Mouse (Mus musculus): ENCODE results near the gene Atxn2. TPM values are rescaled to one million over a fixed set of nuclear protein-coding genes. Genes with fewer than 3 reads are reported as not detected.

Atxn2 gene
- polyA plus RNA-seq, 1 experiment, result not detected

DNA sequence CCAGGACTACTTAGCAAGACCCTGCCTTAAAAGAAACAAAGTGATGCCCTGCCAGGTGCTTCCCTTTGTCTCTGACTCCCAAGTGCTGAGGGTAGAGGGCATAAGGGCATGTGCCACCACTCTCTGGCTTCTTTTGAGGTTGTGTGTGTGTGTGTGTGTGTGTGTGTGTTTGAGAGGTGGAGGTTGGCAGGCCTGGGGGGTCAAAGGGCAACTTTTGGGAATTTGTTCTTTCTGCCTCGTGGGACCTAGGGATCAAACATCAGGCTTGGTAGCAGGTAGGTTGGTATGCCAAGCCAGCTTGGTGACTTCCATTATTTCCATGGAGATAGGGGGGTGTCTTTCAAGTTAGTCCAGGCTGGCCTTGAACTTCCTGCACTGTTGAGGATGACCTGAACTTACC, 7.8 kb upstream of the Atxn2 start:
- no peak for TF ChIP-seq CTCF (IDR thresholded peaks at IDR 0.05; ENCODE audit: insufficient read depth, low read depth, low read length)
- TF ChIP-seq POLR2A (IDR thresholded peaks at IDR 0.05; ENCODE audit: insufficient read depth, low read depth, low read length), result no peak
- no peak overlapping the region for H3K4me3 ChIP-seq (ENCODE audit: insufficient read depth, low read depth, low read length)
- H3K4me1 ChIP-seq (ENCODE audit: control insufficient read depth, insufficient read depth, low read length), result peaks cover 16% of the 10 kb centered on the region
- 78% methylated on average over 1 of the region's 1 CpGs for WGBS
- H3K27ac ChIP-seq (ENCODE audit: insufficient read depth, low read depth, low read length), result no peak overlapping the region

DNA sequence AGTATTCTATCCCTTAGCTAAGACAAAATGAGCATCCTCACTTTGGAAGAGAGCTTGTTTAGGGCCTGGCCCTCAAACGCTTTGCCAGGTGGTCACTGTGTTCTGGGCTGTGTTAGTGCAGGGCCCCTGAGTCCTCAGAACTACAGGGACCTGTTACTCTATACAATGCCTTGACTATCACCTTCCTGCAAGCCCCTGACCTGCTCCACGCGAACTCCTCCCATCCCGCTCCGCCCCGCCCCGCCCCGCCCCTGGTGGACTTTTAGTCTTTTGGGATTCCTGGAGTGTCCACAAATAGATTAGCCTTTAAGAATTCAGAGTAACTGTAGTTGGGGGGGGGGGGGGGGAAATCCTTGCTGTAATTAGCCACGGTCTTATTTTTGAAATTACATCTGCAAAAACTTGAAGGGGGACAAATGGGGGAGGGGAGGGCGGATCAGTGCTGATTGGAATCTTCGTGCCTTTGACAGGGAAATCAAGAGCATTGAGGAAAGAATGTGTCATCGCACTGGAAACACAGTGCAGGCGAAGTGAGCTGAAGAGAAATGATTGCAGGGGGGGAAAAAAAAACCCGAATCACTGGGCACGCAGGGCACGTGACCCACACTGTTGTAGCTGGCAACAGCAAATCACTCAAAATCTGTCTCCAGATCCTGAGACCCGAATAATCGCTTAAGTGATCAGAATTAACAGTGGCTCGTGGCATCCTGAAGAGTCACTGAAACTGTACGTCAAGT, 6.5 kb upstream of the Atxn2 start:
- Histone ChIP-seq H3K4me1 (ENCODE audit: control insufficient read depth, insufficient read depth, low read length) (peaks cover 16% of the 10 kb centered on the region), H3K27ac (ENCODE audit: insufficient read depth, low read depth, low read length) (no peak overlapping the region), H3K4me3 (ENCODE audit: insufficient read depth, low read depth, low read length) (no peak overlapping the region)
- 7% methylated on average over 20 of the region's 20 CpGs for WGBS
- no peak for TF ChIP-seq CTCF (IDR thresholded peaks at IDR 0.05; ENCODE audit: insufficient read depth, low read depth, low read length)
- no peak for TF ChIP-seq POLR2A (IDR thresholded peaks at IDR 0.05; ENCODE audit: insufficient read depth, low read depth, low read length)

GRCm38 (mm10) chr5:121710402-121710801, 735 bp upstream of the Atxn2 start:
- no peak for TF ChIP-seq CTCF (IDR thresholded peaks at IDR 0.05; ENCODE audit: insufficient read depth, low read depth, low read length)
- Histone ChIP-seq H3K27ac (ENCODE audit: insufficient read depth, low read depth, low read length) (no peak overlapping the region), H3K4me1 (ENCODE audit: control insufficient read depth, insufficient read depth, low read length) (peaks cover 9% of the 10 kb centered on the region), H3K4me3 (ENCODE audit: insufficient read depth, low read depth, low read length) (no peak overlapping the region)
- 47% methylated on average over 2 of the region's 2 CpGs for WGBS

- WGBS, result 1% methylated on average over 12 of the region's 12 CpGs
Measured at GRCm38 (mm10) chr5:121710851-121711173, 325 bp upstream of the Atxn2 start.

DNA sequence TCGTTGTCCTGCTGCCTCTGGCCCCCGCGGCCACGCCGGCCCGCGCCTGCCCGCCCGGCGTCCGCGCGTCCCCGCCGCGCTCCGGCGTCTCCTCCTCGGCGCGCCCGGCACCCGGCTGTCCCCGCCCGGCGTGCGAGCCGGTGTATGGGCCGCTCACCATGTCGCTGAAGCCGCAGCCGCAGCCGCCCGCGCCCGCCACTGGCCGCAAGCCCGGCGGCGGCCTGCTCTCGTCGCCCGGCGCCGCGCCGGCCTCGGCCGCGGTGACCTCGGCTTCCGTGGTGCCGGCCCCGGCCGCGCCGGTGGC, 743 bp downstream of the Atxn2 start:
- WGBS, result 11% methylated on average over 57 of the region's 57 CpGs
- H3K27ac ChIP-seq (ENCODE audit: insufficient read depth, low read depth, low read length), result peak overlapping the region; percentile 72
- peak overlapping the region; percentile 91 for H3K4me3 ChIP-seq (ENCODE audit: insufficient read depth, low read depth, low read length)
- peaks cover 16% of the 10 kb centered on the region for H3K4me1 ChIP-seq (ENCODE audit: control insufficient read depth, insufficient read depth, low read length)
- TF ChIP-seq POLR2A (IDR thresholded peaks at IDR 0.05; ENCODE audit: insufficient read depth, low read depth, low read length) (no peak), CTCF (IDR thresholded peaks at IDR 0.05; ENCODE audit: insufficient read depth, low read depth, low read length) (no peak)

More at GRCm38 (mm10) chr5:121710851-121711173, 325 bp upstream of the Atxn2 start:
- Histone ChIP-seq H3K27ac (ENCODE audit: insufficient read depth, low read depth, low read length) (peak overlapping the region; percentile 87), H3K4me1 (ENCODE audit: control insufficient read depth, insufficient read depth, low read length) (peaks cover 12% of the 10 kb centered on the region), H3K4me3 (ENCODE audit: insufficient read depth, low read depth, low read length) (peak overlapping the region; percentile 91)
- no peak for TF ChIP-seq POLR2A (IDR thresholded peaks at IDR 0.05; ENCODE audit: insufficient read depth, low read depth, low read length)
- no peak for TF ChIP-seq CTCF (IDR thresholded peaks at IDR 0.05; ENCODE audit: insufficient read depth, low read depth, low read length)

- Histone ChIP-seq H3K4me3 (ENCODE audit: insufficient read depth, low read depth, low read length) (peak overlapping the region; percentile 91), H3K4me1 (ENCODE audit: control insufficient read depth, insufficient read depth, low read length) (peaks cover 16% of the 10 kb centered on the region), H3K27ac (ENCODE audit: insufficient read depth, low read depth, low read length) (peak overlapping the region; percentile 72; the same call in 1 of the 2 replicates)
- WGBS, result 3% methylated on average over 65 of the region's 66 CpGs
- TF ChIP-seq CTCF (IDR thresholded peaks at IDR 0.05; ENCODE audit: insufficient read depth, low read depth, low read length), result no peak
- no peak for TF ChIP-seq POLR2A (IDR thresholded peaks at IDR 0.05; ENCODE audit: insufficient read depth, low read depth, low read length)
Measured at GRCm38 (mm10) chr5:121712232-121712933, 1.2 kb downstream of the Atxn2 start.

GRCm38 (mm10) chr5:121712934-121713538, 1.9 kb downstream of the Atxn2 start:
- TF ChIP-seq CTCF (IDR thresholded peaks at IDR 0.05; ENCODE audit: insufficient read depth, low read depth, low read length), result no peak
- TF ChIP-seq POLR2A (IDR thresholded peaks at IDR 0.05; ENCODE audit: insufficient read depth, low read depth, low read length), result no peak
- Histone ChIP-seq H3K27ac (ENCODE audit: insufficient read depth, low read depth, low read length) (no peak overlapping the region), H3K4me3 (ENCODE audit: insufficient read depth, low read depth, low read length) (peak overlapping the region; percentile 91), H3K4me1 (ENCODE audit: control insufficient read depth, insufficient read depth, low read length) (peaks cover 16% of the 10 kb centered on the region)
- WGBS, result 1% methylated on average over 29 of the region's 32 CpGs

DNA sequence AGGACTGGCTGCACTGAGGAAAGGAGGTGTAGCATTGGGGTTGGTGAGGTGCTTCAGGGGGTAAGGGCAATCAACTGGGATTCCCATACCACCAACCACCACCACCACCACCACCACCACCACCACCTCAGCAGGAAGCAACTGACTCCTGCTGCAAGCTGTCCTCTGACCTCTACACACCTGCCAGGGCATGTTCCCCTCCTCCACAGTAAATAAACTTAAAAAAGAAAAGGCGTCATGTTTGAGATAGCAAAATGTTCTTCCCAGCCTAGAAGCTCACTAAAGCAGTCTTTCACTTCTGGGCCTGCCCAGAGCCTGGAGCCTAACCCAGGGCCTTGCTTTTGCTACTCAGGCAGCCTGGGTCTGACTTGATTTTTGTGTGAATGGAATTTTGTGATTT, 3.2 kb downstream of the Atxn2 start:
- TF ChIP-seq POLR2A (IDR thresholded peaks at IDR 0.05; ENCODE audit: insufficient read depth, low read depth, low read length) (no peak), CTCF (IDR thresholded peaks at IDR 0.05; ENCODE audit: insufficient read depth, low read depth, low read length) (no peak)

DNA sequence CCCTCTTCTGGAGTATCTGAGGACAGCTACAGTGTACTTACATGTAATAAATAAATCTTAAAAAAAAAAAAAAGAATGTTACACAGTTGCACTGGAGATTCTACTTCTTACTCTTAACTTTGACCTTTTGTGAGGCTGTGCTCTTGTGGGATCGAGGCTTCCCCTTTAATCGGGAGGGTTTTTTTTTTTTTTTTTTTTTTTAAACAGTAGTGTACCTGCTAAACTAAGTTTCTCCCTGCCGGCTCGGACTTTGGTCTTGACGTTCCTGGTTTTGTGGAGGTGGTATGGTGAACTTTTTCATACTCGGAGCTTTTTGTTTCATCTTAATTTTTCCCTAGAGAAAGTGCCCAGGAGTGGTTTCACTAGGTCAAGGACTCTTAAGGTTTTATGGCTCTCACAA, 3.8 kb downstream of the Atxn2 start:
- WGBS, result 77% methylated on average over 6 of the region's 6 CpGs
- TF ChIP-seq POLR2A (IDR thresholded peaks at IDR 0.05; ENCODE audit: insufficient read depth, low read depth, low read length), result no peak
- TF ChIP-seq CTCF (IDR thresholded peaks at IDR 0.05; ENCODE audit: insufficient read depth, low read depth, low read length), result no peak
- peaks cover 22% of the 10 kb centered on the region for H3K4me1 ChIP-seq (ENCODE audit: control insufficient read depth, insufficient read depth, low read length)
- no peak overlapping the region for H3K4me3 ChIP-seq (ENCODE audit: insufficient read depth, low read depth, low read length)
- H3K27ac ChIP-seq (ENCODE audit: insufficient read depth, low read depth, low read length), result no peak overlapping the region

More for the DNA sequence above, 3.2 kb downstream of the Atxn2 start:
- WGBS, result 89% methylated on average over 1 of the region's 1 CpGs
- no peak overlapping the region for H3K27ac ChIP-seq (ENCODE audit: insufficient read depth, low read depth, low read length)
- H3K4me3 ChIP-seq (ENCODE audit: insufficient read depth, low read depth, low read length), result no peak overlapping the region
- peaks cover 18% of the 10 kb centered on the region for H3K4me1 ChIP-seq (ENCODE audit: control insufficient read depth, insufficient read depth, low read length)
